Mouse (Mus musculus): ENCODE measurements around the gene Thbs2.

DNA sequence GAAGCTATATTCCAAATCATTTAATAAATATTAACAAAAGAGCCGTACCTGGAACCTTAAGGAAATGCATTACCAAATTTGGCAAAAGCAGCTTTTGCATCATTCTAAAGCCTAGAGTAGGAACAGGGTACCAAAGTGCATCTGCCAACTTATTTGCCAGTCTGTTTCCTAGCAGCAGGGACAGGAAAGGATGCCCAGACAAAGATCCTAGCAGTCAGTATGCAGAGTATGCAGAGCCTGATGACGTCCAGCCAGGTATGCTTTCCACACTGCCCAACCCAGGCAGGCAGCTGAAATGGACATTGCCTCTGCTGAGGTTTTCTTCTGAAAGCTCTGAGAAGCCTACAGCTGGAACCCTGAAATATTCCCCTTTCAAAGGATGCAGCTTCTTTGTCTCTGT lies 27.6 kb downstream of the Thbs2 start:
- TF ChIP-seq EP300 (IDR thresholded peaks at IDR 0.05; ENCODE audit: low read depth), result no peak
- TF ChIP-seq CTCF (IDR thresholded peaks at IDR 0.05; ENCODE audit: low read depth), result no peak
